Mouse (Mus musculus) lung, adult 2 months (tissue): Measurements from ENCODE around the gene Tgm1.

Source experiments
- CTCF ChIP-seq: fragments of 200-500 bp; IDR thresholded peaks from 2 replicates; pipeline ENCODE4 v1.5.1; 2011; ENCODE audit warnings: mild to moderate bottlenecking, low read length, control low read depth; ENCODE audit not compliant: insufficient read depth
- POLR2A ChIP-seq: fragments of 200-500 bp; IDR thresholded peaks from 2 replicates; pipeline ENCODE4 v1.6.1; 2011; ENCODE audit warnings: low read depth, mild to moderate bottlenecking, control low read depth, low read length, borderline replicate concordance; ENCODE audit errors: extremely low read depth

GRCm38 (mm10) chr14:55707397-55707796, 6.3 kb downstream of the Tgm1 start:
- TF ChIP-seq CTCF = no peak
- TF ChIP-seq POLR2A = no peak
